12 mouse cellular contexts compared by ENCODE assay signal in genomic region chr10:71120121-71120768, GRCm38 (mm10). TPM values are rescaled to one million over a fixed set of nuclear protein-coding genes. Genes with fewer than 3 reads are reported as not detected.
DNase-seq lines count a peak whose midpoint lies in the region; ATAC-seq and TF ChIP-seq lines count a peak whose summit lies in the region.
"Had no signal": no experiment of that assay in that cellular context is flagged by ENCODE, and none has a peak within 500 bp of the region (broad histone marks: within the 10 kb centered on the region; RNA-seq: fewer than 3 reads in every experiment).

No protein-coding gene starts in this region.

- H3K9ac ChIP-seq in heart, postnatal 0 days (replicated peaks; ENCODE audit: low read depth, low read length) = no peak overlapping the region
- H3K9ac ChIP-seq in hindbrain, embryonic 14.5 days = no peak overlapping the region

- no peak for TF ChIP-seq EP300 in heart, postnatal 0 days (IDR thresholded peaks at IDR 0.05; ENCODE audit: low read depth)

- no peaks in the 10 kb centered on the region for H3K9me3 ChIP-seq in heart, postnatal 0 days (replicated peaks; ENCODE audit: control insufficient read depth, low read length)
- H3K9me3 ChIP-seq in hindbrain, embryonic 14.5 days (ENCODE audit: control insufficient read depth, low read length) = no peaks in the 10 kb centered on the region
- H3K9me3 ChIP-seq: hindbrain, embryonic 10.5 days had no signal

- no peak for DNase-seq in heart, postnatal 0 days (ENCODE audit: low spot score)
- no peak for DNase-seq in heart, postnatal 25 days (ENCODE audit: low spot score)
- DNase-seq in testis, postnatal 10 days (ENCODE audit: low spot score) = peak; percentile 50
- DNase-seq in testis, postnatal 14 days (ENCODE audit: low spot score) = no peak
- peak; percentile 35 to 48 for DNase-seq in kidney, postnatal 36 days
- no peak for DNase-seq in embryo, embryonic 10.5 days (ENCODE audit: low spot score)
- DNase-seq in hindbrain, embryonic 14.5 days (ENCODE audit: low spot score) = no peak
- DNase-seq: cerebellum, postnatal 25 days; gastrocnemius, postnatal 36 days; thymus, postnatal 36 days had no signal

- no peak for TF ChIP-seq CTCF in heart, postnatal 0 days (IDR thresholded peaks at IDR 0.05; ENCODE audit: low read depth)

- peaks cover 15% of the 10 kb centered on the region; the same call in 1 of the 2 replicates for H3K4me1 ChIP-seq in heart, postnatal 0 days (ENCODE audit: control insufficient read depth, insufficient read depth)
- no peaks in the 10 kb centered on the region for H3K4me1 ChIP-seq in hindbrain, embryonic 14.5 days (replicated peaks; ENCODE audit: control insufficient read depth, insufficient read depth, low read length)

- intact Hi-C loops in heart, postnatal 25 days (cut with DNase I) = loop anchor here (5.0 kb wide), 1 partner anchor 58 kb away; no protein-coding TSS in a partner anchor

- WGBS in heart, postnatal 0 days = 59% methylated on average over 14 of the region's 14 CpGs
- WGBS in hindbrain, embryonic 14.5 days = 87% methylated on average over 14 of the region's 14 CpGs

- H3K27me3 ChIP-seq in heart, postnatal 0 days (ENCODE audit: control insufficient read depth, insufficient read depth, low read length) = no peaks in the 10 kb centered on the region
- H3K27me3 ChIP-seq in hindbrain, embryonic 14.5 days (ENCODE audit: control insufficient read depth, insufficient read depth, low read length) = no peaks in the 10 kb centered on the region

- H3K27ac ChIP-seq in heart, postnatal 0 days (ENCODE audit: low read depth) = peak overlapping the region; percentile 4; the same call in 1 of the 2 replicates
- no peak overlapping the region for H3K27ac ChIP-seq in hindbrain, embryonic 14.5 days
- H3K27ac ChIP-seq: hindbrain, embryonic 10.5 days had no signal

- ATAC-seq in heart, postnatal 0 days (ENCODE audit: insufficient read depth, low read depth) = no peak
- ATAC-seq in hindbrain, embryonic 14.5 days (ENCODE audit: low FRiP score) = no peak
- ATAC-seq: CD4-positive, CD25-positive, alpha-beta regulatory T cell, adult 4 months had no signal

- H3K4me3 ChIP-seq in heart, postnatal 0 days (ENCODE audit: low read depth, low read length) = no peak overlapping the region
- H3K4me3 ChIP-seq in hindbrain, embryonic 14.5 days (replicated peaks; ENCODE audit: low read length) = no peak overlapping the region
- H3K4me3 ChIP-seq: hindbrain, embryonic 10.5 days had no signal

- no peaks in the 10 kb centered on the region for H3K36me3 ChIP-seq in heart, postnatal 0 days (replicated peaks; ENCODE audit: control insufficient read depth, insufficient read depth, low read length)
- H3K36me3 ChIP-seq in hindbrain, embryonic 14.5 days (replicated peaks; ENCODE audit: control insufficient read depth, insufficient read depth) = no peaks in the 10 kb centered on the region
- H3K36me3 ChIP-seq: hindbrain, embryonic 10.5 days had no signal

- H3K4me2 ChIP-seq in heart, postnatal 0 days (ENCODE audit: low read depth, low read length) = no peak overlapping the region
- H3K4me2 ChIP-seq in hindbrain, embryonic 14.5 days (replicated peaks) = no peak overlapping the region

RNA-seq across cellular contexts. Expression of gene Bicc1, which starts 39.3 kb away (rescaled TPM):
- 12.3 and 13.3 TPM in 2 replicates for total RNA-seq in heart, postnatal 0 days (2014; rRNA removed; ENCODE audit: low replicate concordance)
- 11.3 and 12.3 TPM in 2 replicates for polyA plus RNA-seq in heart, postnatal 0 days (2015; fragmentation: Nextera tagmentation; extraction: Ambion mirVana)
- 10 to 100 TPM; 16.6 to 19.4 TPM for total RNA-seq in heart, postnatal 25 days (2021)
- 5.6 and 6.8 TPM in 2 replicates for polyA plus RNA-seq in hindbrain, embryonic 14.5 days (2014; fragmentation: Nextera tagmentation; extraction: Ambion mirVana)

Comparison
In these comparisons a context has a peak if more than half of its experiments do, and no peak if none do; other contexts are left out.
1. DNase-seq: peak in testis, postnatal 10 days (single experiment) and kidney, postnatal 36 days (2 of 2); none in heart, postnatal 0 days (single experiment), heart, postnatal 25 days (single experiment), testis, postnatal 14 days (single experiment), embryo, embryonic 10.5 days (single experiment) and hindbrain, embryonic 14.5 days (single experiment).